Mouse (Mus musculus) stomach, embryonic 16.5 days (tissue): ENCODE measurements around the gene Tnxb. TPM values are rescaled to one million over a fixed set of nuclear protein-coding genes. Genes with fewer than 3 reads are reported as not detected.
A peak's percentile ranks its signal among the peaks of the same experiment; 100 is the strongest.

Source experiments
- ATAC-seq: fragments of 200-750 bp; cut with Nextera tagmentation; 2 replicates; pipeline ENCODE4 v1.8.0; 2017; ENCODE audit warnings: moderate number of reproducible peaks, moderate TSS enrichment; ENCODE audit not compliant: insufficient read depth, low FRiP score
- H3K27ac ChIP-seq: fragments of 300-500 bp; sonication (generic); 2 replicates; pipeline ENCODE4 v1.5.1; 2014; ENCODE audit warnings: low read length
- H3K27me3 ChIP-seq: fragments of 300-500 bp; sonication (generic); 2 replicates; pipeline ENCODE4 v1.6.1; 2014; ENCODE audit warnings: low read length, control low read depth, mixed read lengths; ENCODE audit not compliant: control insufficient read depth, insufficient read depth
- H3K36me3 ChIP-seq: fragments of 300-500 bp; sonication (generic); 2 replicates; pipeline ENCODE4 v1.6.1; 2014; ENCODE audit warnings: low read length; ENCODE audit not compliant: control insufficient read depth, insufficient read depth
- H3K4me1 ChIP-seq: fragments of 300-500 bp; sonication (generic); 2 replicates; pipeline ENCODE4 v1.6.1; 2014; ENCODE audit warnings: low read length, control low read depth, mixed read lengths; ENCODE audit not compliant: control insufficient read depth, insufficient read depth
- H3K4me2 ChIP-seq: fragments of 300-500 bp; sonication (generic); 2 replicates; pipeline ENCODE4 v1.6.1; 2014; ENCODE audit warnings: low read depth, low read length, mixed read lengths
- H3K4me3 ChIP-seq: fragments of 300-500 bp; sonication (generic); replicated peaks from 2 replicates; pipeline ENCODE4 v1.5.1; 2014; ENCODE audit warnings: mild to moderate bottlenecking, low read length
- H3K9ac ChIP-seq: fragments of 300-500 bp; sonication (generic); 2 replicates; pipeline ENCODE4 v1.6.1; 2014; ENCODE audit warnings: low read length
- H3K9me3 ChIP-seq: fragments of 300-500 bp; sonication (generic); replicated peaks from 2 replicates; pipeline ENCODE4 v1.6.1; 2016; ENCODE audit warnings: low read length, control low read depth; ENCODE audit not compliant: control insufficient read depth
- WGBS: fragments of 180-500 bp; shearing (Covaris S2); extraction: QIAGEN DNeasy Blood & Tissue Kit; methylation state at CpG from one replicate; pipeline ENCODE4 v1.1.7; 2014; 5-methylcytosine and 5-hydroxymethylcytosine counted together
- polyA plus RNA-seq: library from polyadenylated mRNA; unstranded; fragments of >200 nt; fragmentation: Nextera tagmentation; extraction: Ambion mirVana; gene quantifications from 2 replicates; pipeline ENCODE4 v1.2.1, GENCODE M21; 2015

The Tnxb gene
- polyA plus RNA-seq = 1.3 and 1.8 TPM in 2 replicates

- H3K36me3 ChIP-seq = no peaks in the 10 kb centered on the region
- 55% methylated on average over 7 of the region's 7 CpGs for WGBS
- H3K9me3 ChIP-seq = no peaks in the 10 kb centered on the region
- H3K4me3 ChIP-seq = peak within 1 kb of the TSS; percentile 37
- peak within 1 kb of the TSS; percentile 48 for H3K4me2 ChIP-seq
- H3K27me3 ChIP-seq = peaks cover 49% of the 10 kb centered on the region
- H3K9ac ChIP-seq = peak within 1 kb of the TSS; percentile 55
- no peak within 1 kb of the TSS for H3K27ac ChIP-seq
- no peak for ATAC-seq
- H3K4me1 ChIP-seq = peaks cover 14% of the 10 kb centered on the region
Observed at GRCm38 (mm10) chr17:34670235-34670634, at the start of gene Tnxb. Gene Tnxb (plus strand): TSS chr17:34670535.

- Histone ChIP-seq H3K27me3 (no peaks in the 10 kb centered on the region), H3K9me3 (no peaks in the 10 kb centered on the region), H3K4me2 (no peak overlapping the region), H3K4me1 (peaks cover under 1% of the 10 kb centered on the region; the same call in 1 of the 2 replicates), H3K4me3 (no peak overlapping the region), H3K36me3 (peaks cover 14% of the 10 kb centered on the region; the same call in 1 of the 2 replicates), H3K9ac (no peak overlapping the region), H3K27ac (no peak overlapping the region)
- ATAC-seq = no peak
- WGBS = 69% methylated on average over 8 of the region's 8 CpGs
Observed at GRCm38 (mm10) chr17:34621006-34621405, 49.3 kb upstream of the Tnxb start.

GRCm38 (mm10) chr17:34623161-34623560 is 47.2 kb upstream of the Tnxb start:
- WGBS = 79% methylated on average over 9 of the region's 9 CpGs
- Histone ChIP-seq H3K9ac (no peak overlapping the region), H3K4me2 (no peak overlapping the region), H3K4me1 (peaks cover 9% of the 10 kb centered on the region; the same call in 1 of the 2 replicates), H3K4me3 (no peak overlapping the region), H3K9me3 (no peaks in the 10 kb centered on the region), H3K27me3 (no peaks in the 10 kb centered on the region), H3K36me3 (peaks cover 14% of the 10 kb centered on the region; the same call in 1 of the 2 replicates), H3K27ac (no peak overlapping the region)
- ATAC-seq = no peak

GRCm38 (mm10) chr17:34624981-34625380 is 45.4 kb upstream of the Tnxb start:
- peaks cover 24% of the 10 kb centered on the region for H3K4me1 ChIP-seq
- H3K9me3 ChIP-seq = no peaks in the 10 kb centered on the region
- H3K4me2 ChIP-seq = no peak overlapping the region
- H3K27me3 ChIP-seq = peaks cover 4% of the 10 kb centered on the region; the same call in 1 of the 2 replicates
- H3K27ac ChIP-seq = no peak overlapping the region
- H3K9ac ChIP-seq = no peak overlapping the region
- H3K4me3 ChIP-seq = no peak overlapping the region
- 82% methylated on average over 3 of the region's 3 CpGs for WGBS
- peaks cover 7% of the 10 kb centered on the region; the same call in 1 of the 2 replicates for H3K36me3 ChIP-seq
- no peak for ATAC-seq

- Histone ChIP-seq H3K4me2 (peak overlapping the region; percentile 70), H3K27ac (peak overlapping the region; percentile 99), H3K4me3 (peak overlapping the region; percentile 87), H3K36me3 (peaks cover 4% of the 10 kb centered on the region; the same call in 1 of the 2 replicates), H3K9me3 (no peaks in the 10 kb centered on the region), H3K27me3 (peaks cover 16% of the 10 kb centered on the region), H3K4me1 (peaks cover 35% of the 10 kb centered on the region), H3K9ac (peak overlapping the region; percentile 91)
- no peak for ATAC-seq
- WGBS = 51% methylated on average over 16 of the region's 16 CpGs
Observed at GRCm38 (mm10) chr17:34626062-34626772, 44.1 kb upstream of the Tnxb start.

- peak overlapping the region; percentile 99 for H3K27ac ChIP-seq
- H3K9me3 ChIP-seq = no peaks in the 10 kb centered on the region
- H3K4me3 ChIP-seq = peak overlapping the region; percentile 87
- WGBS = under 1% methylated on average over 18 of the region's 18 CpGs
- peaks cover 21% of the 10 kb centered on the region for H3K27me3 ChIP-seq
- ATAC-seq = no peak
- H3K4me1 ChIP-seq = peaks cover 40% of the 10 kb centered on the region
- H3K36me3 ChIP-seq = peaks cover 4% of the 10 kb centered on the region; the same call in 1 of the 2 replicates
- H3K4me2 ChIP-seq = peak overlapping the region; percentile 70
- H3K9ac ChIP-seq = peak overlapping the region; percentile 91
Observed at GRCm38 (mm10) chr17:34626773-34627092, 43.6 kb upstream of the Tnxb start.

GRCm38 (mm10) chr17:34627093-34627942 is 43.0 kb upstream of the Tnxb start:
- H3K4me2 ChIP-seq = peak overlapping the region; percentile 70
- H3K9me3 ChIP-seq = no peaks in the 10 kb centered on the region
- H3K36me3 ChIP-seq = peaks cover 4% of the 10 kb centered on the region; the same call in 1 of the 2 replicates
- peak; percentile 80 for ATAC-seq
- peak overlapping the region; percentile 87 for H3K4me3 ChIP-seq
- H3K27me3 ChIP-seq = peaks cover 21% of the 10 kb centered on the region
- H3K27ac ChIP-seq = peak overlapping the region; percentile 99
- H3K4me1 ChIP-seq = peaks cover 46% of the 10 kb centered on the region
- under 1% methylated on average over 44 of the region's 45 CpGs for WGBS
- peak overlapping the region; percentile 91 for H3K9ac ChIP-seq

GRCm38 (mm10) chr17:34627943-34628643 is 42.2 kb upstream of the Tnxb start, which contains the start of gene Ppt2:
Gene Ppt2 (minus strand): TSS chr17:34628510.
- ATAC-seq = peak; percentile 12
- no peaks in the 10 kb centered on the region for H3K9me3 ChIP-seq
- peak within 1 kb of the TSS; percentile 87 for H3K4me3 ChIP-seq
- H3K36me3 ChIP-seq = no peaks in the 10 kb centered on the region
- H3K4me2 ChIP-seq = peak within 1 kb of the TSS; percentile 70
- H3K9ac ChIP-seq = peak within 1 kb of the TSS; percentile 91
- peaks cover 21% of the 10 kb centered on the region for H3K27me3 ChIP-seq
- H3K27ac ChIP-seq = peak within 1 kb of the TSS; percentile 99
- 4% methylated on average over 29 of the region's 29 CpGs for WGBS
- H3K4me1 ChIP-seq = peaks cover 46% of the 10 kb centered on the region
